12 mouse cellular contexts compared by ENCODE assay signal in the genomic region with DNA sequence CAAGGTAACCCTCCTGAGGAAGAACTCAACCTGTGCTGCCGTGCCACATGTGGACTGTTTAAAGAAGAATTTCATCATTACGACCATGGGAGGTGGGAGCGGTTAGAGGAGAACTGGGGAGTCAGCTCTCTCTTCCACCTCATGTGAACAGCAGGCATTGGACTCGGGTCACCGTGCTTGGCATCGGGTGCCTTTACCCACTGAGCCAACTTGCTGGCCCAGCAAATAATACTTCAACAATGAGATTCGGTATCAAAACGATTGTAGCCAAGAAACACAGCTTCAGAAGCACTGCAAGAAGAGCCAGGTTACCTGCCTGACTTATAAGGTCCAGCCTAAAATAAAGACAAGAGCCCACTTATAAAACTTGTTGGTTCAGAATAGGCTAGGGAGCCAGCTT.
"Had no signal": no experiment of that assay in that cellular context is flagged by ENCODE, and none has a peak within 500 bp of the region (broad histone marks: within the 10 kb centered on the region; RNA-seq: fewer than 3 reads in every experiment).

No protein-coding gene starts in this region.

- H3K27ac ChIP-seq: limb, embryonic 12.5 days; limb, embryonic 15.5 days; liver, embryonic 13.5 days had no signal

- H3K27me3 ChIP-seq: limb, embryonic 12.5 days; limb, embryonic 15.5 days; liver, embryonic 13.5 days had no signal

- DNase-seq: kidney, postnatal 14 days; kidney, postnatal 4 days; left cerebral cortex, postnatal 4 days; liver, embryonic 13.5 days; lung, adult 2 months; lung, postnatal 14 days; lung, postnatal 4 days; midbrain, embryonic 14.5 days; thymus, adult 18-20 months; thymus, postnatal 36 days had no signal

- H3K4me1 ChIP-seq: limb, embryonic 12.5 days; limb, embryonic 15.5 days; liver, embryonic 13.5 days had no signal

- H3K4me3 ChIP-seq: limb, embryonic 12.5 days; limb, embryonic 15.5 days; liver, embryonic 13.5 days had no signal
